Mouse (Mus musculus) kidney, postnatal 10 days (tissue): ENCODE results near the gene Eapp.
A peak's percentile ranks its signal among the peaks of the same experiment; 100 is the strongest.
"Not testable (repeated sequence)": the region's sequence is repeated elsewhere in the genome, so short reads cannot be mapped to it uniquely, and the experiment has no call there.

Experiments
- DNase-seq: peaks from one replicate; pipeline ENCODE4 v3.0.0; 2021; ENCODE audit warnings: mixed read lengths

Gene Eapp

DNA sequence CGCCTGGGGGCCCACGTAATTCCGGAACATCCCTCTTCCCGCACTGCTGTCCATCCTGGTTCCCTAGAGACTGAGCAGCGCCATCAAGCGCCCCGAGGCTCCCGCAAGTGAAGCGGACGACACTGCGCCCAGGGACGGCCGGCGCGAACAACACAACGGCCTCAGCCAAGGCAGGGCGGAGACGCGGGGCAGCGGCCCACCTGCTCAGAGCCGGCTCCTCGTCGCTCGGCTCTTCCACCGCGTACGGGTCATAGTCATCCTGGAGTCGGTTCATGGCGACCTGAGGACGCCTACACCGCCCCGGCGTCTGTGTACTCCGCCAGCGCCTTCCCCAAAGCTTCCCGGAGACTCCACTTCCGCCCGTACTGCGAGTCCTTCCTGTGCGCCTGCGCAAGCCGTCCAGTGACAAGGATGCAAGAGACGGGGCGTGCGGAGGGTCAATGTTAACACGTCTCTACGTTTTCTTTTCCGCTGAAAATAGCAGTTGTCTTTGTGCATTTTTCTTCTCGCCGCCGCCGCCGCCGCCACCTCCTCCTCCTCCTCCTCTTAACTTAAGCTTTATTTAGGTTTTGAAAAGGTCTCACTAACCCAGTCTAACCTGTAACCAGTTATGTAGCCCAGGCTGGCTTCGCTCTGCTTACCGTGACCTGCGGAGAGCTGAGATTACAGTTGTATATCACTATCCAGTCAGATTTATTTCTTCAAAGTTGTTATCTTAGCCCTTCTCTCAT is at the start of gene Eapp:
Gene Eapp, minus strand, starts transcription at position 387 of the 731 bp plus-strand sequence.
- peak; percentile 97 for DNase-seq

DNA sequence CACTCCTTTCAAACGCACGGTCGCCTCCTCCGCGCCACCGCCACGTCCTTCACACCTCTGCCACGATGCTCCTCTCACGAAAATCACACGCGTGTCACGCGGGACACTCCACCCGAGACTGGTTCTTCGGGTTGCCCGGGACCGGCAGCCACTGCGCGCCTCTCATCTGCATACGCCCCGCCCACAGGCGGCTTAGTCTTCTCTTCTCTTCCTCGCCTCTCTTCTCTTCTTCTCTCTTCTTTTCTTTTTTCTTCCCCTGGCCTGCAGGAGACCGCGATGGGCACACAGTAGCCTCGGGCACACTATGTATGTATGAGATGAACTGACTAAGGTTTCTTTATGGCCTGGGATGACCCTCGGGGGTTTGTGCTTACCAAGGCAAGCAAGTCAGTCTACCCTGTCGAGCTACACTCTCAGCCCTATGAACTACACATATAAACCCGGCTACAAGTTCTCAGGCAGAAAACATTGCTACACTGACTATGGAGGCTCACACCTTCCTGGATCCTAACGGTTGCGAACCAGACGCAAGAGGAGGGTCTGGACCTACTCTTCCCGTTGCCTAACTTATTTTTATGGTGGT is 43.1 kb upstream of the Eapp start:
- not testable (repeated sequence) for DNase-seq

DNA sequence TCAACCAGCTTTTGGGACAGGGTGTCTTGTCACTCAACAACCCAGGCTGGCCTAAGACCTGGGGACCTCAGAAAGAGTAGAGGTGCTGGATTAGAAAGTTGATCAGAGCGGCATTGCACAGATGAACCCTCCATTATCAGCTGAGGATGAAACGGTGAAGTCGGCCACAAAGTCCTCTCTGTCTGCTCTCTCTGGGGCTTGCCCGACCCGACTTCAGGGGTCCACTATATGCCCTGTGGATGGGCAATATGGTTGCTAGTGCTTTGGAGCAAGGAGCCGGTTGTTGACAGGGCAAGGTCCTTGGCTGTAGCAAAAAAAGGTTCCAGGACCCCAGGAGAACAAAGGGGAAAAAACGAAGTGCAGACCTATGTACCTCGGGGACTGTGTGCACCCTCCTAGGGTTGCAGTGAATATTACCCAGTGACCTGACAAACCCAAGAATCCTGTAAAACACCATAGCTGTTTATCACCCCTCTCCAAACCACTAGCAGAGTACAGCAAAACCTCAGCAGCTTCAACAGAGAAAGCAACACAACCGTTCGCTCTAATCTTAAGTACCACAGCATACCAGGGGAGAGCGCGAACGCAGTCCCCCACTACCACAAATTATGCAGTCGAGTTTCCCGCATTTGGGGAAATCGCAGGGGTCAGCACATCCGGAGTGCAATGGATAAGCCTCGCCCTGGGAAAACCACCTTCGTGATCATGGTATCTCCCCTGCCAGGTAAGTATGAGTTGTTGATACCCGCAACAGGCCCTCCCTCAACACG is 42.4 kb upstream of the Eapp start:
- DNase-seq, result not testable (repeated sequence)

DNA sequence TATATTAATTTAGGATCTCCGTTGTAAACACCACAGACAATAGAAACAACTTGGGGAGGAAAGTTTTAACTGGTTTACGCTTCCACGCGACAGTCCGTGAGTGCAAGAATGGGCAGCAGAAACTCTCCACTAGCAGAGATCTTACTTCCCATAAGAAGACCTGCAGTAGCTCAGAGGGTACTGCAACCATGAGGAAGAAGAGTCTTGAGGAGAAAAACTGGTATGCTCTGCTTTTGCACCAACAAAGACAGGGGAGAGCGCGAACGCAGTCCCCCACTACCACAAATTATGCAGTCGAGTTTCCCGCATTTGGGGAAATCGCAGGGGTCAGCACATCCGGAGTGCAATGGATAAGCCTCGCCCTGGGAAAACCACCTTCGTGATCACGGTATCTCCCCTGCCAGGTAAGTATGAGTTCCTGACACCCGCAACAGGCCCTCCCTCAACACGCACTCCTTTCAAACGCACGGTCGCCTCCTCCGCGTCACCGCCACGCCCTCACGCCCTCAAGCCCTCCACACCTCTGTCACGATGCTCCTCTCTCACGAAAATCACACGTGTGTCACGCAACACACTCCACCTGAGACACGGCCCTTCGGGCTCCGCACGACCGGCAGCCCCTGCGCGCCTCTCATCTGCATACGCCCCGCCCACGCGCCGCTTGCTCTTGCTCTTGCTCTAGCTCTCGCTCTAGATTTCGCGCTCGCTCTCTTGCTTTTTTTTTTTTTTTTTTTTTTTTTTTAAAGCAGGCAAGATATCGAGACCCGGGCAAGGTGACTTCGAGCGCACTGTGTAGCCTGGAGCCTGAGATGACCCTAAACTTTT is 38.8 kb upstream of the Eapp start:
- DNase-seq, result peak; percentile 44

DNA sequence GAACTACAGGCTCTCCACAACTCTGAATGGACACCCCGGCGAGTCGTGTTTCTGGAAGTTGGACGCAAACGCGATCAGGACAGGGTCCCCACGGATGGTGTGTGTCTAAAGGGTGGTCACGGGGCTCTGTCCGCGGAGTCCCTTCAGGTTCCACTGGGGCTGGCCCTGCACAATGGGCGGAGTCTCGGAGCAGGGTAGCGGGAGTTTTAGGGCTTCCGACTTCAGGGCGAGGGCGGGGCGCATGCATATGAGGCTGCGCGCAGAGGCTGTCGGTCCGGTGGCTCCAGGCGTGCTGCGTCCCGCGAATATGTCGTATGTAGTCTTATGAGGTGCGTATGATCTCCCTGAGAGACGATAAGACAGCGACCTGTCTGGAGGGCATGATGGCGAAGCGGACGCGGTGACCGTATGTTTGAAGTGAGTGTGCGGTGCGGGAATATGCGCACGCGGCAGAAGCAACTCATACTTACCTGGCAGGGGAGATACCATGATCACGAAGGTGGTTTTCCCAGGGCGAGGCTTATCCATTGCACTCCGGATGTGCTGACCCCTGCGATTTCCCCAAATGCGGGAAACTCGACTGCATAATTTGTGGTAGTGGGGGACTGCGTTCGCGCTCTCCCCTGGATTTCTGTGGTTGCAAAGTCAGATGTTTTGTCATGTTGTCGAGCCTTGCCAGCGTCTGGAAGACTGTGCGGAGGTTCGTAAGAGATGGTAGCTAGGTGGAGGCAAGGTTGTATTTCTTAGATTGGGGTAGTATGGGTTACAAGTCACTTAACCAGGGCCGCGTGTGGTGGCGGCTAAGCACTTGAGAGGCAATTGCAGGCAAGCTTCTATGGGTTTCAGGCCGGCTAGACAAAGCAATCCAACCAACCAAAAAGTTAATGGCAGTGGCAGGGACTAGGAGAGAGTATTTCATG is 33.7 kb upstream of the Eapp start:
- not testable (repeated sequence) for DNase-seq

DNA sequence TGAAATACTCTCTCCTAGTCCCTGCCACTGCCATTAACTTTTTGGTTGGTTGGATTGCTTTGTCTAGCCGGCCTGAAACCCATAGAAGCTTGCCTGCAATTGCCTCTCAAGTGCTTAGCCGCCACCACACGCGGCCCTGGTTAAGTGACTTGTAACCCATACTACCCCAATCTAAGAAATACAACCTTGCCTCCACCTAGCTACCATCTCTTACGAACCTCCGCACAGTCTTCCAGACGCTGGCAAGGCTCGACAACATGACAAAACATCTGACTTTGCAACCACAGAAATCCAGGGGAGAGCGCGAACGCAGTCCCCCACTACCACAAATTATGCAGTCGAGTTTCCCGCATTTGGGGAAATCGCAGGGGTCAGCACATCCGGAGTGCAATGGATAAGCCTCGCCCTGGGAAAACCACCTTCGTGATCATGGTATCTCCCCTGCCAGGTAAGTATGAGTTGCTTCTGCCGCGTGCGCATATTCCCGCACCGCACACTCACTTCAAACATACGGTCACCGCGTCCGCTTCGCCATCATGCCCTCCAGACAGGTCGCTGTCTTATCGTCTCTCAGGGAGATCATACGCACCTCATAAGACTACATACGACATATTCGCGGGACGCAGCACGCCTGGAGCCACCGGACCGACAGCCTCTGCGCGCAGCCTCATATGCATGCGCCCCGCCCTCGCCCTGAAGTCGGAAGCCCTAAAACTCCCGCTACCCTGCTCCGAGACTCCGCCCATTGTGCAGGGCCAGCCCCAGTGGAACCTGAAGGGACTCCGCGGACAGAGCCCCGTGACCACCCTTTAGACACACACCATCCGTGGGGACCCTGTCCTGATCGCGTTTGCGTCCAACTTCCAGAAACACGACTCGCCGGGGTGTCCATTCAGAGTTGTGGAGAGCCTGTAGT is 23.4 kb upstream of the Eapp start:
- DNase-seq, result not testable (repeated sequence)

DNA sequence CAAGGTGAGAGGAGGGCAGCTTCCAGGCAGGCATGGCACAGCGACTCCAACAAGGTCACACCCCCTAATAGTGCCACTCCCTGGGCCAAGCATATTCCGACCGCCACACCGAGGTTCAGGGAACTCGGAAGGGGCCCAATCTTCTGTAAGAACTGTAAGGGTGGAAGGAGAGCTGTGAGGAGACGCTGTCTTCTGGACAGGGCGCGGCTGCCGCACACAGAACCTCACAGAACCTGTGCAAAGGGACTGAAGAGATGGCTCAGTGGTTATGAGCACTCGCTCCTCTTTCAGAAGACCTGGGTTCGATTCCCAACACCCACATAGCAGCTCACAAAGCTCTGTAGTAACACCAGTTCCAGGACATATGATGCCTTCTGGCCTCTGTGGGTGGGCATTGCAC is 21.8 kb upstream of the Eapp start:
- not testable (repeated sequence) for DNase-seq

DNA sequence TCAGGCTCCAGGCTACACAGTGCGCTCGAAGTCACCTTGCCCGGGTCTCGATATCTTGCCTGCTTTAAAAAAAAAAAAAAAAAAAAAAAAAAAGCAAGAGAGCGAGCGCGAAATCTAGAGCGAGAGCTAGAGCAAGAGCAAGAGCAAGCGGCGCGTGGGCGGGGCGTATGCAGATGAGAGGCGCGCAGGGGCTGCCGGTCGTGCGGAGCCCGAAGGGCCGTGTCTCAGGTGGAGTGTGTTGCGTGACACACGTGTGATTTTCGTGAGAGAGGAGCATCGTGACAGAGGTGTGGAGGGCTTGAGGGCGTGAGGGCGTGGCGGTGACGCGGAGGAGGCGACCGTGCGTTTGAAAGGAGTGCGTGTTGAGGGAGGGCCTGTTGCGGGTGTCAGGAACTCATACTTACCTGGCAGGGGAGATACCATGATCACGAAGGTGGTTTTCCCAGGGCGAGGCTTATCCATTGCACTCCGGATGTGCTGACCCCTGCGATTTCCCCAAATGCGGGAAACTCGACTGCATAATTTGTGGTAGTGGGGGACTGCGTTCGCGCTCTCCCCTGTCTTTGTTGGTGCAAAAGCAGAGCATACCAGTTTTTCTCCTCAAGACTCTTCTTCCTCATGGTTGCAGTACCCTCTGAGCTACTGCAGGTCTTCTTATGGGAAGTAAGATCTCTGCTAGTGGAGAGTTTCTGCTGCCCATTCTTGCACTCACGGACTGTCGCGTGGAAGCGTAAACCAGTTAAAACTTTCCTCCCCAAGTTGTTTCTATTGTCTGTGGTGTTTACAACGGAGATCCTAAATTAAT is 18.3 kb upstream of the Eapp start:
- not testable (repeated sequence) for DNase-seq

DNA sequence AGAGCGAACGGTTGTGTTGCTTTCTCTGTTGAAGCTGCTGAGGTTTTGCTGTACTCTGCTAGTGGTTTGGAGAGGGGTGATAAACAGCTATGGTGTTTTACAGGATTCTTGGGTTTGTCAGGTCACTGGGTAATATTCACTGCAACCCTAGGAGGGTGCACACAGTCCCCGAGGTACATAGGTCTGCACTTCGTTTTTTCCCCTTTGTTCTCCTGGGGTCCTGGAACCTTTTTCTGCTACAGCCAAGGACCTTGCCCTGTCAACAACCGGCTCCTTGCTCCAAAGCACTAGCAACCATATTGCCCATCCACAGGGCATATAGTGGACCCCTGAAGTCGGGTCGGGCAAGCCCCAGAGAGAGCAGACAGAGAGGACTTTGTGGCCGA is 14.8 kb upstream of the Eapp start:
- peak; percentile 33 for DNase-seq

DNA sequence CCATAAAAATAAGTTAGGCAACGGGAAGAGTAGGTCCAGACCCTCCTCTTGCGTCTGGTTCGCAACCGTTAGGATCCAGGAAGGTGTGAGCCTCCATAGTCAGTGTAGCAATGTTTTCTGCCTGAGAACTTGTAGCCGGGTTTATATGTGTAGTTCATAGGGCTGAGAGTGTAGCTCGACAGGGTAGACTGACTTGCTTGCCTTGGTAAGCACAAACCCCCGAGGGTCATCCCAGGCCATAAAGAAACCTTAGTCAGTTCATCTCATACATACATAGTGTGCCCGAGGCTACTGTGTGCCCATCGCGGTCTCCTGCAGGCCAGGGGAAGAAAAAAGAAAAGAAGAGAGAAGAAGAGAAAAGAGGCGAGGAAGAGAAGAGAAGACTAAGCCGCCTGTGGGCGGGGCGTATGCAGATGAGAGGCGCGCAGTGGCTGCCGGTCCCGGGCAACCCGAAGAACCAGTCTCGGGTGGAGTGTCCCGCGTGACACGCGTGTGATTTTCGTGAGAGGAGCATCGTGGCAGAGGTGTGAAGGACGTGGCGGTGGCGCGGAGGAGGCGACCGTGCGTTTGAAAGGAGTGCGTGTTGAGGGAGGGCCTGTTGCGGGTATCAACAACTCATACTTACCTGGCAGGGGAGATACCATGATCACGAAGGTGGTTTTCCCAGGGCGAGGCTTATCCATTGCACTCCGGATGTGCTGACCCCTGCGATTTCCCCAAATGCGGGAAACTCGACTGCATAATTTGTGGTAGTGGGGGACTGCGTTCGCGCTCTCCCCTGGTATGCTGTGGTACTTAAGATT is 14.2 kb upstream of the Eapp start:
- not testable (repeated sequence) for DNase-seq

DNA sequence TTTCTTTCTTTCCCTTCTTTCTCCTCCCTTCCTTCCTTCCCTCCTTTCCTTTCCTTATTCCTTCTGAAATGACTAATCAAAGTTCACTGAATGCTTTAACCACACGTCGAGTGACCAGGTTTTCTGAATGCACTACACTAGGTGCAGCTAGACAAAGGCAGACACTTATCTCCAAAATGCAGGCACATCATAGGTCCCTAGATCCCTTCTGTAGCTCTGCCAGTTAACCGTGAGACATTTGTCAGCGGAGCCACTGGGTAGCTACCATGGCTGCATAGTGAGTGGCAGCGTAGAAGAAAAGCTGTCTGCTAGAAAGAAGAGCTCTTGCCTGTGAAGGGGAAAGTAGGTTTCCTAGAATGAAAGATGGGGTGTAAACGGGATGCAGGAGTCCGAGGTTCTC is 3.7 kb upstream of the Eapp start:
- no peak for DNase-seq

DNA sequence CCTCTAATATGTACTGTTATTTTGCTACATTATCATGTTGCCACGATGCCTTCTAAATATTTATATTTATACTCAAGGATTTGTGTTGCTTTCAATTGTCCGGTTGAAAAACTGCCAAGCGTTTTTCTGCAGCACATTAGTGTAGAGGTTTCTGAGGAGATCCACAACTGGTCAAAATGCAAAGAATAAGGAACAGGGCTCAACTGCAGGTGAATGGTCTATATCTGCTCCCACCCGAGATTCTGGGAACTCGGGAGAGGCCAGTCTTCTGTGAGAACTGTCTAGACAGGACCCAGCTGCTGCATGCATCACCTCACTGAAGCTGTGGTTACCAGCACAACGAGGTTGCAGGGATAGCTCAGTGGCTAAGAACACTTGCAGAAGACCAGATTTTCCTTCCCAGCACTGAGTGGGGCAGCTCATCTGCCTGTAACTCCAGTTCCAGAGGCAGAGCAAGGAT is 2.1 kb upstream of the Eapp start:
- no peak for DNase-seq

DNA sequence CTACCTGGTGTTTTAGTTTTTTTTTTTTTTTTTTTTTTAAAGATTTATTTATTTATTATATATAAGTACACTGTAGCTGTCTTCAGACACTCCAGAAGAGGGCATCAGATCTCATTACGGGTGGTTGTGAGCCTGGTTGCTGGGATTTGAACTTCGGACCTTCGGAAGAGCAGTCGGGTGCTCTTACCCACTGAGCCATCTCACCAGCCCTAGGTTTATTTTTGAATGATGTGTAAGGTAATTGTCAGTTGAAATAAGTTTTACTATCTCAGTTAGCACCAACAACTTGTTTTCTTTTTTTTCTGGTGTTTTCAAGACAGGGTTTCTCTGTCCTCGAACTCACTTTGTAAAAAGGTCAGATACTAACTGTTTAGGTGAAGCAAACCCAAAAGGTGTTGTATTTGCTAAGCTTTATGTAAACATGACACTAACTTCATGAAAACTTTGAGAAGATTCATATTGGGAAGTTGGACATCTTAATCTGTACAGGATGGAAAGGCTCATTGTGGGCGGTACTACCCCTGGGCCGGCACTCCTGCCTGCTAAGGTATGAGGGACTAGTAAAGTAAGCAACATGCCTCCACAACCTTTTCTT is 1.4 kb upstream of the Eapp start:
- no peak for DNase-seq

DNA sequence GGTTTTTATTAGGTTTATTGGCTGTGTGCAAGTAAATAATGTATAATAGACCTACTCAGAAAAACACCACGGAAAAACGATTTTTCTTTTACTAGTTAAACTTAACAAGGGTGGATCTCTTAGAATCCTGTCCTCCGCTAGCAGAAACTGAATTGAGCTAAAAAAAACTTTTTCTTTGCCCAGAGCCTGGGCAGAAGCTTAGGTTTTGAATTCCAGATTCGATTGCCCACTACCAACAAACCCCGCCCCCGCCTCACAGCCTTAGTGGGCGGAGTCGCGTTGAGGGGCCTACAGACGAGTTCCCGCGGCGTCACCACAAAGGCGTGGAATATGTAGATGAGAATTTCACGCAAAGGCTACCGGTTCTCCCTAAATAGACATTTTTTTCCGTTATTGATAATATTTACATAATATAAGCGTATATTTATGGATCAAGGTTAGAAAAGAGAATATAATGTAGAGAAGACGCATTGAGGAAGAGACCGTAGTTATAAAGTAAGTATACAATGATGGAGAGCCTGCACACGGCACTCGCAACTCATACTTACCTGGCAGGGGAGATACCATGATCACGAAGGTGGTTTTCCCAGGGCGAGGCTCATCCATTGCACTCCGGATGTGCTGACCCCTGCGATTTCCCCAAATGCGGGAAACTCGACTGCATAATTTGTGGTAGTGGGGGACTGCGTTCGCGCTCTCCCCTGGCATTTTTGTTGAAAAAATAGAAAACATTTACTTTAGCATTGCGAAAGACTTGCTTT is 725 bp upstream of the Eapp start:
- DNase-seq, result peak; percentile 98

DNA sequence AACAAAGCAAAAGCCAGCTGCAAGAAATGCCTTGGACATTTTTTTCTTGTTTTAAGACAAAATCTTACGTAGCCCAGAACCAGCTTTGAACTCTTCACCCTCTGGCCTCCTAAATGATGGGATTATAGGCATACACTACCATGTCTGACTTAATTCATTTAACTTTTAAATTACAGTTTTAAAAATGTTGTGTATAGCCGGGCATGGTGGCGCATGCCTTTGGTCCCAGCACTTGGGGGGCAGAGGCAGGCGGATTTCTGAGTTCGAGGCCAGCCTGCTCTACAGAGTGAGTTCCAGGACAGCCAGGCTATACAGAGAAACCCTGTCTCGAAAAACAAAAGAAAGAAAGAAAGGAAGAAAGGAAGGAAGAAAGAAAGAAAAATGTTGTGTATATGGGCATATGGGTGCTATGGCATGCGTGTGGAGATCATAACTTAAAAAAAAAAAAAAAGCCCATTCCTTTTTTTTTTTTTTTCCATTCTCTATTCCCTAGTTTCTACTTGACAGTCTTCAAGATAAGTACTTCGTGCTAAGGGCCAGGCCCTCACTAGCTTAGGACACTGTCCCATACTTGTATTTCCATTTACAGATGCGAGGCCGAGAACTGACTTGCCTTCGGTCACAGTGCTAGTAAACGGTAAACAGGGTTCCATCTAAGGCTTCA is 718 bp downstream of the Eapp start:
- no peak for DNase-seq

DNA sequence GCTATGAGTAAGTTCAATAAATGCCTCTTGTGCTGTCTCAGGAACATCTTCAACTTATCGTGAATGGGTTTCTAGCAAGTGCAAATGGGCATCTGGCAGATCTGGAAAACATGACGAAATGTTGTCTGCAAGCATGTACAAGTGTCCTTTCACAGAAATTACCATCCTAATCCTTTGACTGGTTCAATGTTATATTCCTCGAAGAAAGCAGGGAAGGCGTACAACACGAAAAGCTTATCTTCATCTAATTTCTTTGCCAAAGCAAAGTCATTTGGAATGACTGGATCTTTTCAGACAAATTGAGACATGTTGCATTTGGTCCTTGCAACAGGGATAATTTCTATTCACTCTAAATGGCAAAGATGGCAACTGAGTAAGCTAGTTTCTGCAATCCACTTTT is 6.6 kb downstream of the Eapp start:
- no peak for DNase-seq

DNA sequence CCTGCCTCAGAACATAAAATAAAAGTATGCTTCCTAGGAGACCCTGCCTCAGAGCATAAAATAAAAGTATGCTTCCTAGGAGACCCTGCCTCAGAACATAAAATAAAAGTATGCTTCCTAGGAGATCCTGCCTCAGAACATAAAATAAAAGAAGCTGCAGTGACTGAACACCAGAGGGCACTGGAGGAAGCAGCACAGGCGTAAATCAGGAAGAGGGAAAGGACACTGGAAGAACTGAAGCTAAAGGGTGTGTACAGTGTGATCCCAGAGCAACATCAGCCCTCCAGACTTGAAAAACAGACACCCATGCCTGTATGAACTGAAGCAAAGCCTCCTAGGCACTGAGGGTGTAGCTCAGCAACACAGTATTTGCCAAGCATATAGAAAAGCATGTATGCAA is 12.5 kb downstream of the Eapp start:
- no peak for DNase-seq
